Mouse (Mus musculus) intestine, postnatal 0 days (tissue): Measurements from ENCODE around the gene Mitf. TPM values are rescaled to one million over a fixed set of nuclear protein-coding genes. Genes with fewer than 3 reads are reported as not detected.

Experiments used
- ATAC-seq: fragments of 200-750 bp; cut with Nextera tagmentation; 2 replicates; pipeline ENCODE4 v1.8.0; 2017; ENCODE audit warnings: mild to moderate bottlenecking, moderate TSS enrichment, moderate library complexity
- H3K27ac ChIP-seq: fragments of 300-500 bp; sonication (generic); 2 replicates; pipeline ENCODE4 v1.5.1; 2014; ENCODE audit warnings: mild to moderate bottlenecking, low read depth, low read length, moderate library complexity
- H3K27me3 ChIP-seq: fragments of 300-500 bp; sonication (generic); replicated peaks from 2 replicates; pipeline ENCODE4 v1.6.1; 2014; ENCODE audit warnings: low read length, mixed read lengths; ENCODE audit not compliant: control insufficient read depth, insufficient read depth
- H3K36me3 ChIP-seq: fragments of 300-500 bp; sonication (generic); 2 replicates; pipeline ENCODE4 v1.6.1; 2014; ENCODE audit warnings: mild to moderate bottlenecking, moderate library complexity; ENCODE audit not compliant: control insufficient read depth, insufficient read depth
- H3K4me1 ChIP-seq: fragments of 300-500 bp; sonication (generic); replicated peaks from 2 replicates; pipeline ENCODE4 v1.6.1; 2014; ENCODE audit warnings: antibody characterized with exemption, low read length, mixed read lengths; ENCODE audit not compliant: control insufficient read depth, insufficient read depth
- H3K4me2 ChIP-seq: fragments of 300-500 bp; sonication (generic); replicated peaks from 2 replicates; pipeline ENCODE4 v1.6.1; 2014; ENCODE audit warnings: low read depth, mild to moderate bottlenecking, moderate library complexity
- H3K4me3 ChIP-seq: fragments of 300-500 bp; sonication (generic); 2 replicates; pipeline ENCODE4 v1.5.1; 2014; ENCODE audit warnings: low read depth, low read length
- H3K9ac ChIP-seq: fragments of 300-500 bp; sonication (generic); 2 replicates; pipeline ENCODE4 v1.6.1; 2014; ENCODE audit warnings: mild to moderate bottlenecking, low read depth, low read length
- H3K9me3 ChIP-seq: fragments of 300-500 bp; sonication (generic); 2 replicates; pipeline ENCODE4 v1.6.1; 2016; ENCODE audit warnings: mixed run types; ENCODE audit not compliant: control insufficient read depth
- CTCF ChIP-seq: sonication (generic); IDR thresholded peaks from 2 replicates; pipeline ENCODE4 v1.5.1; 2016; ENCODE audit warnings: low read depth, mild to moderate bottlenecking, control low read depth, antibody characterized with exemption, moderate library complexity
- WGBS: fragments of 180-500 bp; shearing (Covaris S2); extraction: QIAGEN DNeasy Blood & Tissue Kit; methylation state at CpG from one replicate; pipeline ENCODE4 v1.1.7; 2014; 5-methylcytosine and 5-hydroxymethylcytosine counted together
- polyA plus RNA-seq: library from polyadenylated mRNA; unstranded; fragments of >200 nt; fragmentation: Nextera tagmentation; extraction: Ambion mirVana; gene quantifications from 2 replicates; pipeline ENCODE4 v1.2.1, GENCODE M21; 2015

The Mitf gene
- polyA plus RNA-seq, result 0.74 and 0.85 TPM in 2 replicates

DNA sequence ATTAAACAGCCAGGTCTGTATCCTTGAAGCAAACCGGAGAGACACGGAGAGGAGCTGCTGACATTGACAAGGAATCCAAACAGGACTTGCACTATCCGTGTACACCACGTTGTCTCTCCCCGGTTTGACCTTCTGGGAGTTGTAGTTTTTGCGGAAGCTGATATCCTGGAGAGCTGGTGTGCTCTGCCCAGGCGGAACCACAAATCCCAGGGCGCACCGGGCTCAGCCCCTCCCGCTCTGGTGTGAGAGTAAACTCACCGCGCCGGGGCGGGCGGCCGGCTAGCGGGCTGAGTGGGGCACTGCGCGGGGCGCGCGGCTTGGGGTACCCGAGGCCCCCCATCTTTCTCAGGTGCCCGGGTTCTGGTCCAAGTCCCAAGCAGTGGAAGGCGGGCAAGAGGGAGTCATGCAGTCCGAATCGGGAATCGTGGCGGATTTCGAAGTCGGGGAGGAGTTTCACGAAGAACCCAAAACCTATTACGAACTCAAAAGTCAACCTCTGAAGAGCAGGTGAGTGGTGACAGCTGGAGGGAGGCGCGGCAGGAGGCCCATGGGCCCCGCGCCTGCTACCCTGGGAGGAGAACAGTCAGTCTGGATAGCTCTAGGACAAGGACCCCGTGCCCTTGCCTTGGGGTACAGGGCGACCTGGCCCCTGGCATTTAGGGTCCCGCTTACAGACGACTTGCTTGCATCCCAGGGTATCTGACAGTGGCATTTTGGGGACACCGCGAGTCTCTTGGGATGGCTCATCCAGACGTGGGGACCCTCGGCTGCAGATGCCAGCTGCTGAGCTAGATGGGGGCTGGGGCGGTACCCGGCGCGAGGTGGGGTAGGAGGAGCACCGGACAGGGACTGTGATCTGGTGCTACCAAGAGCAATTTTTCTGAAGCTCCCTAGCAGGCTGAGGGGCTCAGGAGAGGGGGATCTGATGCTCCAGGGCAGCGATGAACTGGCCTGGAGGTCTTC is at the start of gene Mitf:
TSS of gene Mitf (plus strand) at position 272 of the 963 bp plus-strand sequence.
- no peaks in the 10 kb centered on the region for H3K4me1 ChIP-seq
- peak; percentile 99 for ATAC-seq
- H3K9ac ChIP-seq, result peak within 1 kb of the TSS; percentile 51
- no peak within 1 kb of the TSS for H3K27ac ChIP-seq
- TF ChIP-seq CTCF, result peak; percentile 42
- peak within 1 kb of the TSS; percentile 73 for H3K4me3 ChIP-seq
- peak within 1 kb of the TSS; percentile 98 for H3K4me2 ChIP-seq
- no peaks in the 10 kb centered on the region for H3K36me3 ChIP-seq
- no peaks in the 10 kb centered on the region for H3K27me3 ChIP-seq
- WGBS, result under 1% methylated on average over 51 of the region's 51 CpGs
- no peaks in the 10 kb centered on the region for H3K9me3 ChIP-seq

GRCm38 (mm10) chr6:97757361-97757760 is 49.5 kb upstream of the Mitf start:
- WGBS, result 72% methylated on average over 2 of the region's 2 CpGs
- no peak overlapping the region for H3K27ac ChIP-seq
- no peak overlapping the region for H3K4me3 ChIP-seq
- ATAC-seq, result no peak
- no peak overlapping the region for H3K4me2 ChIP-seq
- H3K36me3 ChIP-seq, result no peaks in the 10 kb centered on the region
- TF ChIP-seq CTCF, result no peak
- no peaks in the 10 kb centered on the region for H3K27me3 ChIP-seq
- no peak overlapping the region for H3K9ac ChIP-seq
- H3K9me3 ChIP-seq, result no peaks in the 10 kb centered on the region
- no peaks in the 10 kb centered on the region for H3K4me1 ChIP-seq

GRCm38 (mm10) chr6:97758884-97759283 is 48.0 kb upstream of the Mitf start:
- no peak for TF ChIP-seq CTCF
- Histone ChIP-seq H3K27me3 (no peaks in the 10 kb centered on the region), H3K4me1 (no peaks in the 10 kb centered on the region), H3K4me2 (no peak overlapping the region), H3K27ac (no peak overlapping the region), H3K9me3 (no peaks in the 10 kb centered on the region), H3K36me3 (no peaks in the 10 kb centered on the region), H3K4me3 (no peak overlapping the region), H3K9ac (no peak overlapping the region)
- 27% methylated on average over 4 of the region's 4 CpGs for WGBS
- no peak for ATAC-seq

- no peaks in the 10 kb centered on the region for H3K9me3 ChIP-seq
- TF ChIP-seq CTCF, result peak; percentile 89
- H3K36me3 ChIP-seq, result no peaks in the 10 kb centered on the region
- no peak overlapping the region for H3K4me3 ChIP-seq
- ATAC-seq, result no peak
- no peak overlapping the region for H3K4me2 ChIP-seq
- 5% methylated on average over 4 of the region's 4 CpGs for WGBS
- H3K4me1 ChIP-seq, result no peaks in the 10 kb centered on the region
- H3K9ac ChIP-seq, result no peak overlapping the region
- no peak overlapping the region for H3K27ac ChIP-seq
- no peaks in the 10 kb centered on the region for H3K27me3 ChIP-seq
Observed at GRCm38 (mm10) chr6:97759301-97759700, 47.6 kb upstream of the Mitf start.

DNA sequence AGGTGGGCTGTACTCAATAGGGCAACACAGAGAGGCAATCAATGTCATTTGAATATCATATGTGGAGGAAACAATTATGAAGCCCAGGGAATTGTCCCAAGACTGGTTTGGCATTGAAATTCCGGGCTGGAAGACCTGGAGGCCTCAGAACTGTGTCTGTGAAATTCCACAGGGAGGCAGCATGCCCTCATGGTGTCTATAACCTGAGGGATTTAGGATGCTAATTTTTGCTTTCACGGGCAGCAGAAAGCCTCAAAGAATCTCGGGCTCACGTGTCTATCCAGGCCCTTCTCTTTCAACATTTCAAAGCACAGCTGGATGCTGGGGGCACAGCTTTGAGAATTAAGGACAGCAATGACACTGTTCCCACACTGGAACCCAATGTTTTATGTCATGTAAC is 45.5 kb upstream of the Mitf start:
- 34% methylated on average over 4 of the region's 4 CpGs for WGBS
- Histone ChIP-seq H3K9ac (no peak overlapping the region), H3K4me3 (no peak overlapping the region), H3K27ac (no peak overlapping the region), H3K4me2 (no peak overlapping the region), H3K4me1 (no peaks in the 10 kb centered on the region), H3K9me3 (no peaks in the 10 kb centered on the region), H3K27me3 (no peaks in the 10 kb centered on the region), H3K36me3 (no peaks in the 10 kb centered on the region)
- peak; percentile 60 for TF ChIP-seq CTCF
- ATAC-seq, result no peak

- H3K27me3 ChIP-seq, result no peaks in the 10 kb centered on the region
- no peak for ATAC-seq
- 33% methylated on average over 3 of the region's 3 CpGs for WGBS
- H3K4me3 ChIP-seq, result no peak overlapping the region
- no peak overlapping the region for H3K9ac ChIP-seq
- no peaks in the 10 kb centered on the region for H3K4me1 ChIP-seq
- TF ChIP-seq CTCF, result no peak
- H3K27ac ChIP-seq, result no peak overlapping the region
- no peaks in the 10 kb centered on the region for H3K36me3 ChIP-seq
- H3K4me2 ChIP-seq, result no peak overlapping the region
- H3K9me3 ChIP-seq, result no peaks in the 10 kb centered on the region
Observed at GRCm38 (mm10) chr6:97763970-97764369, 42.9 kb upstream of the Mitf start.
